Mouse (Mus musculus) heart, embryonic 15.5 days (tissue): Measurements from ENCODE around the gene Abcb10. TPM values are rescaled to one million over a fixed set of nuclear protein-coding genes. Genes with fewer than 3 reads are reported as not detected.
A peak's percentile ranks its signal among the peaks of the same experiment; 100 is the strongest.

Experiments
- microRNA counts: library from miRNA; unstranded; fragments of <30 nt; microRNA quantifications from one replicate; lab custom pipeline; 2016
- microRNA-seq: library from miRNA; unstranded; fragments of <30 nt; microRNA quantifications from one replicate; pipeline ENCODE4, GENCODE M21; 2016
- polyA plus RNA-seq: library from polyadenylated mRNA; unstranded; fragments of >200 nt; fragmentation: Nextera tagmentation; extraction: Ambion mirVana; gene quantifications from 2 replicates; pipeline ENCODE4 v1.2.1, GENCODE M21; 2015

Abcb10 gene
- polyA plus RNA-seq, 1 experiment from 2014 or later: 17.1 TPM

MicroRNAs within 50 kb of the gene (microRNA counts, 519-probe panel; counts per million panel counts)
- microRNA mmu-miR-1967 (lab: Ali Mortazavi, UCI): 2,499 counts per million, percentile 52 among the panel's probes with 10 or more counts

Small RNAs within 50 kb of the gene (microRNA-seq; reads per million reads assigned to microRNA genes)
- gene Mir1967: not detected

Other genes starting within 250 kb of the Abcb10 start
- 26.9 and 32.1 TPM in 2 replicates for gene Rab4a, start 177.1 kb downstream of the Abcb10 start, polyA plus RNA-seq
- gene Ccsap, start 122.9 kb downstream of the Abcb10 start, polyA plus RNA-seq: 2.2 and 2.9 TPM in 2 replicates
- gene Acta1, start 88.4 kb downstream of the Abcb10 start, polyA plus RNA-seq: 179 and 184 TPM in 2 replicates
- 21.1 and 25.4 TPM in 2 replicates for gene Nup133, start 33.9 kb downstream of the Abcb10 start, polyA plus RNA-seq
- gene Taf5l, start 38.3 kb upstream of the Abcb10 start, polyA plus RNA-seq: 20.3 and 28.9 TPM in 2 replicates
- gene Urb2, start 38.4 kb upstream of the Abcb10 start, polyA plus RNA-seq: 2.3 and 3.5 TPM in 2 replicates
- gene Galnt2, start 248.3 kb upstream of the Abcb10 start, polyA plus RNA-seq: 44.7 and 55.3 TPM in 2 replicates